Mouse (Mus musculus): Measurements from ENCODE around the gene Farp1. TPM values are rescaled to one million over a fixed set of nuclear protein-coding genes. Genes with fewer than 3 reads are reported as not detected.
A peak's percentile ranks its signal among the peaks of the same experiment; 100 is the strongest.

Gene Farp1
- polyA plus RNA-seq, 1 experiment: 77.6 TPM

DNA sequence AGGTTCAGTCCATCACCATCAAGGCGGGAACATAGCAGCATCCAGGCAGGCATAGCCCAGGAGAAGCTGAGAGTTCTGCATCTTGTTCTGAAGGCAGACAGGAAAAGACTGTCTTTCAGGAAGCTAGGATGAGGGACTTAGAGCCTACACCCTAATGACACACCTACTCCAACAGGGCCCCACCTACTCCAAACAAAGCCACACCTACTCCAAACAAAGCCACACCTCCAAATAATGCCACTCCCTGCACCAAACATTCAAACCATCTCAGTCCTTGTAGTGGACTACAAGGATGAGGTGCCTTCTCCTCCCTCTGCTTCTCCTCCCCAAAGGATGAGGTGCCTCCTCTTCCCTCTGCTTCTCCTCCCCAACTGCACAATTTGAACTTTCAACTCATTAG lies 23.5 kb downstream of the Farp1 start:
- TF ChIP-seq CTCF (IDR thresholded peaks at IDR 0.05; ENCODE audit: borderline replicate concordance, extremely low read depth, insufficient read depth, insufficient read length) (no peak), POLR2A (IDR thresholded peaks at IDR 0.05; ENCODE audit: borderline replicate concordance, extremely low read depth, insufficient read depth, insufficient read length, poor library complexity, severe bottlenecking) (no peak)
- no peak for DNase-seq (ENCODE audit: low read depth)

DNA sequence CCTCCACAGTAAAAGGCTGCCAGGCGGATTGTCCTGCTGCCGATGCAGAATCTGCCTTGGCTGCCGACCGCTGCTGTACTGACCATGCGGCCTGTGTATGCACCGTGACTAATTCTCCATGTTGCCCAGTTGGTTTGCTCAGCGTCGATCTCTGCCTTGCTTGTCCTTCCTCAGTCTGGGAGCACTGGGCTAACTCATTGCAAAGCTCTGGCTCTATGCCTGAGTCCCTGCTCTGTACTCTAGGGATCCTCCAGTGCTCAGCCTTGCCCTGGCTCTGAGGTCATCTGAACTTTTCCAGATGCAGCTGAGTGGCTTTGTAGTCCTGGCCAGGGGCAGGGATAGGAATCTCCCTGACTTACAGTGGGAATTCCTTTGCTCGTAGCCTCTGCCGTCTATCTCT lies 24.3 kb downstream of the Farp1 start:
- TF ChIP-seq CTCF (IDR thresholded peaks at IDR 0.05; ENCODE audit: borderline replicate concordance, extremely low read depth, insufficient read depth, insufficient read length): no peak
- TF ChIP-seq POLR2A (IDR thresholded peaks at IDR 0.05; ENCODE audit: borderline replicate concordance, extremely low read depth, insufficient read depth, insufficient read length, poor library complexity, severe bottlenecking): no peak
- peak; percentile 31 for DNase-seq (ENCODE audit: low read depth)

GRCm38 (mm10) chr14:121060484-121060883 lies 25.5 kb downstream of the Farp1 start:
- no peak for DNase-seq (ENCODE audit: low read depth)
- TF ChIP-seq CTCF (IDR thresholded peaks at IDR 0.05; ENCODE audit: borderline replicate concordance, extremely low read depth, insufficient read depth, insufficient read length) (no peak), POLR2A (IDR thresholded peaks at IDR 0.05; ENCODE audit: borderline replicate concordance, extremely low read depth, insufficient read depth, insufficient read length, poor library complexity, severe bottlenecking) (no peak)

DNA sequence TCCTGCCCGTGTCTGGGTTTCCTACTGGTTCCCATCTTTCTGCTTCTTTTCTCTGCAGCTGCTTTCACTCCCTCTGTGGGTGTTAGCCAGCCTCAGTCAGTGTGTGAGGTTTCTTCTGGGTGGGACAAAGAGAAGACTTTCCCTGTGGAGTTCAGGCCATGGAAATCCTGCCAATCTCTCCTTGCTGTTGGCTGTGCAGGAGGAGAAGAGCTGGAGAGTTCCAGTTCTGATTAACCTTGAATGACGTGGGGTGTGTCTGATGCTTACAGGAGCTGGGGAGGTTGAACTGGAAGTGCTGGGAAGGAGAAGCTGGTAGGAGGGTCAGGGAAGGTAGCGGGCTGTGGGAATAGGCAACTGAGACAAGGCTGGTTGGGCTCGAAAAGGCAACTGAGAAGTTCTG lies 26.7 kb downstream of the Farp1 start:
- TF ChIP-seq POLR2A (IDR thresholded peaks at IDR 0.05; ENCODE audit: borderline replicate concordance, extremely low read depth, insufficient read depth, insufficient read length, poor library complexity, severe bottlenecking) (no peak), CTCF (IDR thresholded peaks at IDR 0.05; ENCODE audit: borderline replicate concordance, extremely low read depth, insufficient read depth, insufficient read length) (no peak)
- peak; percentile 47 for DNase-seq (ENCODE audit: low read depth)

GRCm38 (mm10) chr14:121062238-121063082 lies 27.5 kb downstream of the Farp1 start:
- peak; percentile 93 for DNase-seq (ENCODE audit: low read depth)
- no peak for TF ChIP-seq POLR2A (IDR thresholded peaks at IDR 0.05; ENCODE audit: borderline replicate concordance, extremely low read depth, insufficient read depth, insufficient read length, poor library complexity, severe bottlenecking)
- TF ChIP-seq CTCF (IDR thresholded peaks at IDR 0.05; ENCODE audit: borderline replicate concordance, extremely low read depth, insufficient read depth, insufficient read length): no peak

- no peak for TF ChIP-seq CTCF (IDR thresholded peaks at IDR 0.05; ENCODE audit: borderline replicate concordance, extremely low read depth, insufficient read depth, insufficient read length)
- no peak for TF ChIP-seq POLR2A (IDR thresholded peaks at IDR 0.05; ENCODE audit: borderline replicate concordance, extremely low read depth, insufficient read depth, insufficient read length, poor library complexity, severe bottlenecking)
- peak; percentile 69 for DNase-seq (ENCODE audit: low read depth)
Observed at GRCm38 (mm10) chr14:121064726-121065125, 29.7 kb downstream of the Farp1 start.

DNA sequence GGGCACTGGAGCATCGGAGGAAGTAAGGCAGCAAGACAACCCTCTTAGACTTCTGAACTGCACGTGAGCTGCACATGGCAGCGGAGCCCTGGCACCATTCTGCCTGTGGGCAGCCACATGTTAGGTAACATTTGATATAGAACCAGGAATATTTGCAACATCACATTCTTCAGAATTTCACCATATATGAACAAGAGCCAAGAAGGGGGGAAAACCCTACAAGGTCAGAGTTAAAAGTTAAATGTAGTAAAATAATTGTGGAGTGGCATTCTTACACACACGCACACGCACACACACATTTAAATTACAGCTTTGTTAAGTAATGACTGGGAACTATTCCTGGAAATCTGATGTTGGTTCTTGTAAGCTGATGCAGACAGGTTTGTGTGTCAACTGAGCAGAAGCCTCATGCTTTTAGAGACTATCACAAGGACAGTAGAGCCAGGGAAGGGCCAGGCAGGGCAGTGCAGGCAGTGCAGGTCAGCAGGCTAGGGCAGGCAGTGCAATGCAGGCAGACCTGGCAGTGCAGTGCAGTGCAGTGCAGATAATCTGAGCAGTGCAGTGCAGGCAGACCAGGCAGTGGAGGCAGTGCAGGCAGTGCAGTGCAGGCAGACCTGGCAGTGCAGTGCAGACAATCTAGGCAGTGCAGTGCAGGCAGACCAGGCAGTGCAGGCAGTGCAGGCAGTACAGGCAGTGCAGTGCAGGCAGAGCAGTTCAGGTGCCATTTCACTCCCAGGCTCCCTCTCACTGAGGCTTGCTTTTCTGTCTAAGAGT lies 38.3 kb downstream of the Farp1 start:
- DNase-seq (ENCODE audit: low read depth): peak; percentile 61
- TF ChIP-seq POLR2A (IDR thresholded peaks at IDR 0.05; ENCODE audit: borderline replicate concordance, extremely low read depth, insufficient read depth, insufficient read length, poor library complexity, severe bottlenecking) (no peak), CTCF (IDR thresholded peaks at IDR 0.05; ENCODE audit: borderline replicate concordance, extremely low read depth, insufficient read depth, insufficient read length) (no peak)

- DNase-seq (ENCODE audit: low read depth): peak; percentile 32
- TF ChIP-seq CTCF (IDR thresholded peaks at IDR 0.05; ENCODE audit: borderline replicate concordance, extremely low read depth, insufficient read depth, insufficient read length) (no peak), POLR2A (IDR thresholded peaks at IDR 0.05; ENCODE audit: borderline replicate concordance, extremely low read depth, insufficient read depth, insufficient read length, poor library complexity, severe bottlenecking) (no peak)
Observed at GRCm38 (mm10) chr14:121074197-121074734, 39.3 kb downstream of the Farp1 start.

- DNase-seq (ENCODE audit: low read depth): no peak
- no peak for TF ChIP-seq CTCF (IDR thresholded peaks at IDR 0.05; ENCODE audit: borderline replicate concordance, extremely low read depth, insufficient read depth, insufficient read length)
- TF ChIP-seq POLR2A (IDR thresholded peaks at IDR 0.05; ENCODE audit: borderline replicate concordance, extremely low read depth, insufficient read depth, insufficient read length, poor library complexity, severe bottlenecking): no peak
Observed at GRCm38 (mm10) chr14:121080739-121081138, 45.7 kb downstream of the Farp1 start.

DNA sequence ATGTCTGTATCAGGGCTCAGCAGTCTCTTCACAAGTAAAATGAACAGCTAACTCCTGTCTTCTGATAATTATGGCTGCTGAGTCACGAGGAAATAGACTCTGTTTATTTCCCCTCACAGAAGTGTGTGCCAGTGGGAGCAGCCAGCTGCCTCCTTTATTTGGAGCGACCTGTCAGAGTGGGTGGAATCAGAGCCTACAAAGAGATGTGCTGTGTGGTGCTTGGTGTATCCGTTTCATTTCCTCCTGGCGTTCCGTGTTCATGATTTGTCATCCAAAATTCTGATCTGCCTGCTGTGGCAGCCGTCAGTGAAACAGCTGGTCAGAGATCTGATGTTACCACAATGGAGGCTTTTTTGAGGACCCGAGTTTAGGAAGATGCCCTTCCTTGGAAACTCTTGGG lies 47.3 kb downstream of the Farp1 start:
- no peak for TF ChIP-seq CTCF (IDR thresholded peaks at IDR 0.05; ENCODE audit: borderline replicate concordance, extremely low read depth, insufficient read depth, insufficient read length)
- TF ChIP-seq POLR2A (IDR thresholded peaks at IDR 0.05; ENCODE audit: borderline replicate concordance, extremely low read depth, insufficient read depth, insufficient read length, poor library complexity, severe bottlenecking): no peak
- DNase-seq (ENCODE audit: low read depth): peak; percentile 64

DNA sequence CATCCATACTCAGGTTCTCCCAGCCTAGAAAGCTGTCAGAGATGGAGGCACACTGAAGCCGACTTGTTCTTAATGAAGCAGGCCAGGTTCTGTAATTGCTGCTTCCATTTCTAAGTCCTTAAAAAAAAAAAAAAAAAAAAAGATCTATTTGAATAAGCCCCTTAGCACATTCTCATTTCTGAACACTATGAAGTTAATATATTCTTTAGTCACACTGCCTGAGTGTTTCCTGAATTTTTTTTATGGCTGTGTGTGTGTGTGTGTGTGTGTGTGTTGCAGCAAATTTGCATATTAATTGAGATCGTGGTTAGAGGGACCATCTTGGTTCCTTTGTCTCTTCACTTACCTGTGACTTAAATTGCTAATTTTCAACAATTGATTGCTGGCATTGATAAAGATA lies 47.8 kb downstream of the Farp1 start:
- DNase-seq (ENCODE audit: low read depth): peak; percentile 58
- TF ChIP-seq POLR2A (IDR thresholded peaks at IDR 0.05; ENCODE audit: borderline replicate concordance, extremely low read depth, insufficient read depth, insufficient read length, poor library complexity, severe bottlenecking) (no peak), CTCF (IDR thresholded peaks at IDR 0.05; ENCODE audit: borderline replicate concordance, extremely low read depth, insufficient read depth, insufficient read length) (no peak)
